Mouse (Mus musculus) heart, embryonic 14.5 days (tissue): ENCODE results near the gene Arl13b. TPM values are rescaled to one million over a fixed set of nuclear protein-coding genes. Genes with fewer than 3 reads are reported as not detected.

Source experiments
- ATAC-seq: fragments of 200-750 bp; cut with Nextera tagmentation; 2 replicates; pipeline ENCODE4 v1.8.0; 2017; ENCODE audit warnings: low read depth, moderate TSS enrichment; ENCODE audit not compliant: insufficient number of reproducible peaks, insufficient read depth, low FRiP score
- H3K27ac ChIP-seq, 2 experiments: fragments of 200-500 bp in 1 of 2; fragments of 300-500 bp in 1 of 2; sonication (generic) in 1 of 2; replicated peaks in 1 of 2; 2 replicates each; pipeline ENCODE4 v1.5.1; 2012 to 2014; ENCODE audit warnings: low read depth in 2 of 2, low read length in 2 of 2, control low read depth in 1 of 2, mild to moderate bottlenecking in 1 of 2, mixed read lengths in 1 of 2; ENCODE audit not compliant: control insufficient read depth in 1 of 2, insufficient read depth in 1 of 2
- H3K27me3 ChIP-seq: fragments of 300-500 bp; sonication (generic); 2 replicates; pipeline ENCODE4 v1.6.1; 2014; ENCODE audit warnings: mild to moderate bottlenecking, low read length, control low read depth; ENCODE audit not compliant: control insufficient read depth, insufficient read depth
- H3K36me3 ChIP-seq: fragments of 300-500 bp; sonication (generic); 2 replicates; pipeline ENCODE4 v1.6.1; 2014; ENCODE audit warnings: mild to moderate bottlenecking, control low read depth, low read length, mixed read lengths; ENCODE audit not compliant: control insufficient read depth, insufficient read depth
- H3K4me1 ChIP-seq, 2 experiments: fragments of 200-500 bp in 1 of 2; fragments of 300-500 bp in 1 of 2; sonication (generic) in 1 of 2; 2 replicates each; pipeline ENCODE4 v1.6.1; 2012 to 2014; ENCODE audit warnings: low read length in 2 of 2, control low read depth in 1 of 2, mixed read lengths in 1 of 2; ENCODE audit not compliant: control insufficient read depth in 2 of 2, insufficient read depth in 2 of 2
- H3K4me2 ChIP-seq: fragments of 300-500 bp; sonication (generic); 2 replicates; pipeline ENCODE4 v1.6.1; 2014; ENCODE audit warnings: mild to moderate bottlenecking, low read length
- H3K4me3 ChIP-seq, 2 experiments: fragments of 200-500 bp in 1 of 2; fragments of 300-500 bp in 1 of 2; sonication (generic) in 1 of 2; 2 replicates each; pipeline ENCODE4 v1.5.1; 2012 to 2014; ENCODE audit warnings: low read length in 2 of 2, mild to moderate bottlenecking in 2 of 2, control low read depth in 1 of 2, low read depth in 1 of 2, moderate library complexity in 1 of 2; ENCODE audit not compliant: control insufficient read depth in 1 of 2, insufficient read depth in 1 of 2
- H3K9ac ChIP-seq: fragments of 300-500 bp; sonication (generic); 2 replicates; pipeline ENCODE4 v1.6.1; 2014; ENCODE audit warnings: mild to moderate bottlenecking, low read length
- H3K9me3 ChIP-seq: fragments of 300-500 bp; sonication (generic); 2 replicates; pipeline ENCODE4 v1.6.1; 2016; ENCODE audit warnings: low read length, control low read depth; ENCODE audit not compliant: control insufficient read depth
- WGBS: fragments of 180-500 bp; shearing (Covaris S2); extraction: QIAGEN DNeasy Blood & Tissue Kit; methylation state at CpG from one replicate; pipeline ENCODE4 v1.1.7; 2014; 5-methylcytosine and 5-hydroxymethylcytosine counted together
- polyA plus RNA-seq: library from polyadenylated mRNA; unstranded; fragments of >200 nt; fragmentation: Nextera tagmentation; extraction: Ambion mirVana; gene quantifications from 2 replicates; pipeline ENCODE4 v1.2.1, GENCODE M21; 2014

Arl13b gene
- polyA plus RNA-seq = 8.8 and 9.3 TPM in 2 replicates

GRCm38 (mm10) chr16:62846498-62847312, at the start of gene Arl13b:
Arl13b (minus strand) TSS chr16:62847040.
- H3K4me2 ChIP-seq = peak within 1 kb of the TSS; percentile 83
- H3K9me3 ChIP-seq = no peaks in the 10 kb centered on the region
- peak; percentile 100 for ATAC-seq
- WGBS = under 1% methylated on average over 52 of the region's 52 CpGs
- peaks cover 0 to 10% of the 10 kb centered on the region in 2 experiments; a peak in 2 of 4 replicates for H3K4me1 ChIP-seq
- H3K36me3 ChIP-seq = no peaks in the 10 kb centered on the region
- peak within 1 kb of the TSS; percentile 29 to 55 for H3K27ac ChIP-seq
- peak within 1 kb of the TSS; percentile 72 to 88 for H3K4me3 ChIP-seq
- H3K27me3 ChIP-seq = no peaks in the 10 kb centered on the region
- H3K9ac ChIP-seq = peak within 1 kb of the TSS; percentile 81

- H3K4me3 ChIP-seq = no peak overlapping the region
- H3K36me3 ChIP-seq = no peaks in the 10 kb centered on the region
- 87% methylated on average over 3 of the region's 3 CpGs for WGBS
- no peaks in the 10 kb centered on the region for H3K4me1 ChIP-seq
- no peak overlapping the region for H3K27ac ChIP-seq
- ATAC-seq = no peak
- H3K4me2 ChIP-seq = no peak overlapping the region
- no peaks in the 10 kb centered on the region for H3K9me3 ChIP-seq
- no peaks in the 10 kb centered on the region for H3K27me3 ChIP-seq
- no peak overlapping the region for H3K9ac ChIP-seq
These were observed 49.0 kb upstream of the Arl13b start for GRCm38 (mm10) chr16:62895824-62896223.

- no peak overlapping the region for H3K4me2 ChIP-seq
- H3K4me1 ChIP-seq = no peaks in the 10 kb centered on the region
- H3K9ac ChIP-seq = no peak overlapping the region
- WGBS = 88% methylated on average over 6 of the region's 6 CpGs
- H3K27ac ChIP-seq = no peak overlapping the region
- ATAC-seq = no peak
- no peaks in the 10 kb centered on the region for H3K9me3 ChIP-seq
- H3K4me3 ChIP-seq = no peak overlapping the region
- no peaks in the 10 kb centered on the region for H3K27me3 ChIP-seq
- H3K36me3 ChIP-seq = no peaks in the 10 kb centered on the region
These were observed 27.2 kb upstream of the Arl13b start for GRCm38 (mm10) chr16:62874065-62874464.

DNA sequence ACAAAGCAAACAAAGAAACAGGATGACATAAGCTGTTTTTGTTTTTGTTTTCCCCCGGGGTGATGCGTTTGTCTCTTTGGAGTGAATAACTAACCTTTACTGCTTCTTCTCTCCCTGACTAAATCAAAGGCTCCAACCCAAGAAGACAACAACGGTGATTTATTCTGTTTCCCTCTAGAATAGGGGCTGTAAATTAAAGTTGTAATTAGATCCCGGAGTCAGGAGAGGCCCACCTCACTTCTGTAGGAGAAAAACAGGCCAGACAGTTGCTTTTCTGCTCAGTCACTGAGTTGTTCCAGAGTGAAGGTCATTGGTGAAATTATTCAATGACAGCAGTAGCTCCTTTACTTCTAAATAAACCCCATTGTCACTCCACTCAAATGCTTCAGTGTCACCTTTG, 26.3 kb upstream of the Arl13b start:
- H3K4me2 ChIP-seq = no peak overlapping the region
- no peak overlapping the region for H3K9ac ChIP-seq
- H3K9me3 ChIP-seq = no peaks in the 10 kb centered on the region
- H3K36me3 ChIP-seq = no peaks in the 10 kb centered on the region
- H3K4me3 ChIP-seq = no peak overlapping the region
- no peaks in the 10 kb centered on the region for H3K4me1 ChIP-seq
- WGBS = 81% methylated on average over 4 of the region's 4 CpGs
- H3K27me3 ChIP-seq = no peaks in the 10 kb centered on the region
- no peak for ATAC-seq
- H3K27ac ChIP-seq = no peak overlapping the region

GRCm38 (mm10) chr16:62872688-62873117, 25.9 kb upstream of the Arl13b start:
- Histone ChIP-seq H3K4me2 (no peak overlapping the region), H3K9ac (no peak overlapping the region), H3K27me3 (no peaks in the 10 kb centered on the region), H3K4me3 (no peak overlapping the region), H3K27ac (no peak overlapping the region), H3K36me3 (no peaks in the 10 kb centered on the region), H3K4me1 (no peaks in the 10 kb centered on the region), H3K9me3 (no peaks in the 10 kb centered on the region)
- 72% methylated on average over 5 of the region's 5 CpGs for WGBS
- ATAC-seq = no peak

GRCm38 (mm10) chr16:62861455-62861854, 14.6 kb upstream of the Arl13b start:
- Histone ChIP-seq H3K27ac (no peak overlapping the region), H3K4me2 (no peak overlapping the region), H3K9ac (no peak overlapping the region), H3K9me3 (no peaks in the 10 kb centered on the region), H3K4me3 (no peak overlapping the region), H3K27me3 (no peaks in the 10 kb centered on the region), H3K36me3 (no peaks in the 10 kb centered on the region), H3K4me1 (no peaks in the 10 kb centered on the region)
- no peak for ATAC-seq
- WGBS = 50% methylated on average over 6 of the region's 6 CpGs

- H3K4me2 ChIP-seq = no peak overlapping the region
- H3K9ac ChIP-seq = no peak overlapping the region
- no peaks in the 10 kb centered on the region for H3K27me3 ChIP-seq
- no peaks in the 10 kb centered on the region for H3K9me3 ChIP-seq
- H3K36me3 ChIP-seq = no peaks in the 10 kb centered on the region
- ATAC-seq = no peak
- H3K4me3 ChIP-seq = no peak overlapping the region
- no peak overlapping the region for H3K27ac ChIP-seq
- 91% methylated on average over 1 of the region's 1 CpGs for WGBS
- no peaks in the 10 kb centered on the region for H3K4me1 ChIP-seq
These were observed 13.3 kb upstream of the Arl13b start for GRCm38 (mm10) chr16:62860140-62860539.

GRCm38 (mm10) chr16:62858018-62858417, 11.2 kb upstream of the Arl13b start:
- Histone ChIP-seq H3K9ac (no peak overlapping the region), H3K27ac (no peak overlapping the region), H3K4me2 (no peak overlapping the region), H3K36me3 (no peaks in the 10 kb centered on the region), H3K4me3 (no peak overlapping the region), H3K27me3 (no peaks in the 10 kb centered on the region), H3K9me3 (no peaks in the 10 kb centered on the region), H3K4me1 (no peaks in the 10 kb centered on the region)
- ATAC-seq = no peak
- WGBS = 87% methylated on average over 1 of the region's 1 CpGs
